Mouse (Mus musculus) spleen, adult 2 months (tissue): ENCODE measurements around the gene Hils1. TPM values are rescaled to one million over a fixed set of nuclear protein-coding genes. Genes with fewer than 3 reads are reported as not detected.

ENCODE experiments used
- DNase-seq, 2 experiments: peaks; one replicate each; pipeline versions ENCODE4 v3.0.0 to v3.0.0-alpha.2; 2012 to 2021; ENCODE audit warnings: low spot score in 2 of 2, low read depth in 1 of 2
- H3K27ac ChIP-seq: fragments of 200-500 bp; 2 replicates; pipeline ENCODE4 v1.5.1; 2012; ENCODE audit warnings: low read length, inconsistent platforms; ENCODE audit not compliant: insufficient read depth
- H3K27me3 ChIP-seq: fragments of 200-500 bp; 2 replicates; pipeline ENCODE4 v1.6.1; 2012; ENCODE audit warnings: mild to moderate bottlenecking, moderate library complexity, low read length, inconsistent platforms; ENCODE audit not compliant: control insufficient read depth, insufficient read depth
- H3K36me3 ChIP-seq: fragments of 200-500 bp; 2 replicates; pipeline ENCODE4 v1.6.1; 2012; ENCODE audit warnings: mild to moderate bottlenecking, low read length, inconsistent platforms; ENCODE audit not compliant: control insufficient read depth, insufficient read depth
- H3K4me1 ChIP-seq: fragments of 200-500 bp; 2 replicates; pipeline ENCODE4 v1.6.1; 2011; ENCODE audit warnings: inconsistent platforms; ENCODE audit not compliant: control insufficient read depth, insufficient read depth, insufficient read length
- H3K4me3 ChIP-seq: fragments of 200-500 bp; 2 replicates; pipeline ENCODE4 v1.5.1; 2011; ENCODE audit warnings: mild to moderate bottlenecking, inconsistent platforms; ENCODE audit not compliant: insufficient read depth, insufficient read length; ENCODE audit errors: extremely low read depth
- CTCF ChIP-seq: fragments of 200-500 bp; IDR thresholded peaks from 2 replicates; pipeline ENCODE4 v1.5.1; 2011; ENCODE audit warnings: mild to moderate bottlenecking, inconsistent platforms; ENCODE audit not compliant: insufficient read depth, insufficient read length, insufficient replicate concordance; ENCODE audit errors: extremely low read depth
- POLR2A ChIP-seq: fragments of 200-500 bp; IDR thresholded peaks from 2 replicates; pipeline ENCODE4 v1.6.1; 2011; ENCODE audit warnings: low read depth, low read length, inconsistent platforms
- WGBS: fragments of 180-500 bp; shearing (Covaris S2); methylation state at CpG from one replicate; pipeline ENCODE4 v1.1.7; 2018; 5-methylcytosine and 5-hydroxymethylcytosine counted together
- polyA plus RNA-seq: library from polyadenylated mRNA; depleted of rRNA; stranded (reverse); fragments of >200 nt; gene quantifications from 2 replicates; pipeline ENCODE4 v1.2.3, GENCODE M21; 2012

Hils1 gene
- polyA plus RNA-seq, 1 experiment, result not detected

GRCm38 (mm10) chr11:94976199-94976598, 8.8 kb downstream of the Hils1 start, which contains the start of gene Sgca:
Sgca (minus strand) TSS chr11:94976327.
- DNase-seq, result no peak
- Histone ChIP-seq H3K27me3 (no peaks in the 10 kb centered on the region), H3K27ac (no peak within 1 kb of the TSS), H3K4me3 (no peak within 1 kb of the TSS), H3K4me1 (peaks cover 5% of the 10 kb centered on the region; the same call in 1 of the 2 replicates), H3K36me3 (no peaks in the 10 kb centered on the region)
- 79% methylated on average over 5 of the region's 5 CpGs for WGBS
- TF ChIP-seq POLR2A (no peak), CTCF (no peak)

- WGBS, result 57% methylated on average over 9 of the region's 9 CpGs
- no peaks in the 10 kb centered on the region for H3K36me3 ChIP-seq
- DNase-seq, result no peak
- H3K27me3 ChIP-seq, result no peaks in the 10 kb centered on the region
- no peak overlapping the region for H3K4me3 ChIP-seq
- no peaks in the 10 kb centered on the region for H3K4me1 ChIP-seq
- H3K27ac ChIP-seq, result no peak overlapping the region
- no peak for TF ChIP-seq POLR2A
- no peak for TF ChIP-seq CTCF
Measured at GRCm38 (mm10) chr11:94978178-94978915, 11.0 kb downstream of the Hils1 start.

GRCm38 (mm10) chr11:94978947-94979346, 11.6 kb downstream of the Hils1 start:
- DNase-seq, result peak; percentile 80 to 90
- Histone ChIP-seq H3K4me1 (no peaks in the 10 kb centered on the region), H3K4me3 (peak overlapping the region; percentile 39; the same call in 1 of the 2 replicates), H3K36me3 (no peaks in the 10 kb centered on the region), H3K27me3 (no peaks in the 10 kb centered on the region), H3K27ac (no peak overlapping the region)
- no peak for TF ChIP-seq POLR2A
- peak; percentile 99 for TF ChIP-seq CTCF
- WGBS, result 2% methylated on average over 20 of the region's 20 CpGs

- TF ChIP-seq CTCF, result no peak
- no peak for TF ChIP-seq POLR2A
- WGBS, result 80% methylated on average over 11 of the region's 11 CpGs
- no peak for DNase-seq
- no peaks in the 10 kb centered on the region for H3K4me1 ChIP-seq
- H3K27me3 ChIP-seq, result no peaks in the 10 kb centered on the region
- no peak overlapping the region for H3K4me3 ChIP-seq
- H3K36me3 ChIP-seq, result no peaks in the 10 kb centered on the region
- H3K27ac ChIP-seq, result no peak overlapping the region
Measured at GRCm38 (mm10) chr11:94979462-94980179, 12.2 kb downstream of the Hils1 start.

- WGBS, result 66% methylated on average over 1 of the region's 1 CpGs
- DNase-seq, result no peak
- no peaks in the 10 kb centered on the region for H3K36me3 ChIP-seq
- no peak overlapping the region for H3K27ac ChIP-seq
- no peak overlapping the region for H3K4me3 ChIP-seq
- no peaks in the 10 kb centered on the region; the same call in 1 of the 2 replicates for H3K4me1 ChIP-seq
- TF ChIP-seq POLR2A (no peak), CTCF (no peak)
- no peaks in the 10 kb centered on the region for H3K27me3 ChIP-seq
Measured at GRCm38 (mm10) chr11:94985140-94985539, 17.7 kb downstream of the Hils1 start.

GRCm38 (mm10) chr11:94985822-94986221, 18.4 kb downstream of the Hils1 start:
- no peak for DNase-seq
- Histone ChIP-seq H3K4me1 (no peaks in the 10 kb centered on the region; the same call in 1 of the 2 replicates), H3K27ac (no peak overlapping the region), H3K4me3 (no peak overlapping the region), H3K27me3 (no peaks in the 10 kb centered on the region), H3K36me3 (no peaks in the 10 kb centered on the region)
- no peak for TF ChIP-seq POLR2A
- TF ChIP-seq CTCF, result no peak
- 67% methylated on average over 5 of the region's 5 CpGs for WGBS
